Mouse (Mus musculus) thymus, adult 2 months (tissue): ENCODE measurements around the gene H2-Q1. TPM values are rescaled to one million over a fixed set of nuclear protein-coding genes. Genes with fewer than 3 reads are reported as not detected.
"Not testable (repeated sequence)": the region's sequence is repeated elsewhere in the genome, so short reads cannot be mapped to it uniquely, and the experiment has no call there.

Source experiments
- DNase-seq: peaks from one replicate; pipeline ENCODE4 v3.0.0; 2021
- H3K27ac ChIP-seq: fragments of 200-500 bp; 2 replicates; pipeline ENCODE4 v1.5.1; 2012; ENCODE audit warnings: low read length, control low read depth; ENCODE audit not compliant: control insufficient read depth, insufficient read depth
- H3K27me3 ChIP-seq: fragments of 200-500 bp; 2 replicates; pipeline ENCODE4 v1.6.1; 2012; ENCODE audit warnings: mild to moderate bottlenecking, low read length, moderate library complexity, mixed read lengths; ENCODE audit not compliant: control insufficient read depth, insufficient read depth
- H3K36me3 ChIP-seq: fragments of 200-500 bp; 2 replicates; pipeline ENCODE4 v1.6.1; 2012; ENCODE audit warnings: mild to moderate bottlenecking, low read length, moderate library complexity; ENCODE audit not compliant: control insufficient read depth, insufficient read depth
- H3K4me1 ChIP-seq: fragments of 200-500 bp; replicated peaks from 2 replicates; pipeline ENCODE4 v1.6.1; 2012; ENCODE audit warnings: low read length; ENCODE audit not compliant: control insufficient read depth, insufficient read depth
- H3K4me3 ChIP-seq: fragments of 200-500 bp; 2 replicates; pipeline ENCODE4 v1.5.1; 2012; ENCODE audit warnings: mild to moderate bottlenecking, low read length, control low read depth, moderate library complexity; ENCODE audit not compliant: control insufficient read depth, insufficient read depth
- CTCF ChIP-seq: fragments of 200-500 bp; IDR thresholded peaks from 2 replicates; pipeline ENCODE4 v1.5.1; 2012; ENCODE audit warnings: mild to moderate bottlenecking, control low read depth, low read length, moderate library complexity, borderline replicate concordance; ENCODE audit not compliant: control insufficient read depth, poor library complexity, insufficient read depth; ENCODE audit errors: extremely low read depth
- POLR2A ChIP-seq: fragments of 200-500 bp; IDR thresholded peaks from 2 replicates; pipeline ENCODE4 v1.6.1; 2012; ENCODE audit warnings: mild to moderate bottlenecking, low read length, control low read depth, moderate library complexity; ENCODE audit not compliant: control insufficient read depth, poor library complexity, insufficient read depth; ENCODE audit errors: extremely low read depth
- WGBS: fragments of 180-500 bp; shearing (Covaris S2); methylation state at CpG from one replicate; pipeline ENCODE4 v1.1.7; 2018; 5-methylcytosine and 5-hydroxymethylcytosine counted together
- polyA plus RNA-seq: library from polyadenylated mRNA; depleted of rRNA; stranded (reverse); fragments of >200 nt; gene quantifications from 2 replicates; pipeline ENCODE4 v1.2.3, GENCODE M21; 2012

H2-Q1 gene
- polyA plus RNA-seq, 1 experiment: 6.7 TPM

DNA sequence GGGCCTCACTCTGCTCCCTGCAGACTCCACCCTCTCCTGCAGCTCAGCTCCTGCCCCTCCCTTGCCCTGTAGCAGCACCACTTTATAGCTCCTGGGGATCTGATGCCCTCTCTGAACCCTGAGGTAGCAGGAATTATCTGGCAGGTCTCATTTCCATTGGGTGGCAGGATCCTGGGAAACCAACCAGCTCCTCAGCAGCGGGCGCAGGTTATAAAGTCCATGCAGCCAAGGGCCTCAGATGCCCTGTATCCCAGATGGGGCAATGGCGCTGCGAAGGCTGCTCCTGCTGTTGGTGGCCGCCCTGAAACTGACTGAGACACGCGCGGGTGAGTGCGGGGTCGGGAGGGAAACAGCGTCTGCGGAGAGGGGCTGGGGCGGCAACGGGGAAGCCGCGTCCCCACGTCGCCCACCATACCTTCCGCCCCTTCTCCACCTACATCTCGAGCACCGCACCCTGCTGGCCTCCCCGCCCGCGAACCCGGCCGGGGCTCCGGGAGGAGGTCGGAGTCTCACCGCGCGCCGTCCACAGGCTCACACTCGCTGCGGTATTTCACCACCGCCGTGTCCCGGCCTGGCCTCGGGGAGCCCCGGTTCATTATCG is 22.0 kb downstream of the H2-Q1 start, which contains the start of gene H2-Q2:
Gene H2-Q2 (plus strand): TSS at position 172 of the 601 bp plus-strand sequence.
- H3K27ac ChIP-seq: peak within 1 kb of the TSS; percentile 98
- TF ChIP-seq POLR2A (0 out of 2 replicates have a peak, but pooled peaks have one; percentile 11), CTCF (no peak)
- peak; percentile 71 for DNase-seq
- 2% methylated on average over 40 of the region's 40 CpGs for WGBS
- H3K4me3 ChIP-seq: peak within 1 kb of the TSS; percentile 65
- no peaks in the 10 kb centered on the region for H3K36me3 ChIP-seq
- H3K27me3 ChIP-seq: no peaks in the 10 kb centered on the region
- peaks cover 31% of the 10 kb centered on the region for H3K4me1 ChIP-seq

DNA sequence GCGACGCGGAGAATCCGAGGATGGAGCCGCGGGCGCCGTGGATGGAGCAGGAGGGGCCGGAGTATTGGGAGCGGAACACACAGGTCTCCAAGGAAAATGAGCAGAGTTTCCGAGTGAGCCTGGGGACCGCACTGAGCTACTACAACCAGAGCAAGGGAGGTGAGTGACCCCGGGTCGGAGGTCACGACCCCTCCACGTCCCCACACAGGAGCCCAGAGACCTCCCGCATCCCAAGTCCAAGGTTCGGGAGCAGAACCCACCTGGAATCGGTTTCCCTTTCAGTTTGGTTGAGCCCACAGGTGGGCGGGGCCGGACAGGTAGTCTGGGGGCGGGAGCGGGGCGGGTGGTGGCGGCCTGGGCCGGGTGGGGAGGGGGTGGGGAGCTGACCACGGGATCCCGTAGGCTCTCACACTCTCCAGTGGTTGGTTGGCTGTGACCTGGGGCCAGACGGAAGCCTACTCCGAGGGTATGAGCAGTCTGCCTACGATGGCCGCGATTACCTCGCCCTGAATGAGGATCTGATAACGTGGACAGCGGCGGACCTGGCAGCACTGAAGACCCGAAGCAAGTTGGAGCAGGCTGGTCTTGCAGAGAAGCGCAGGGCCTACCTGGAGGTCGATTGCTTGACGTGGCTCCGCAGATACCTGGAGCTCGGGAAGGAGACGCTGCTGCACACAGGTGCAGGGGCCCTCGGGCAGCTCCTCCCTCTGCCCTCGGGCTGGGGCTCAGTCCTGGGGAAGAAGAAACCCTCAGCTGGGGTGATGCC is 22.7 kb downstream of the H2-Q1 start:
- Histone ChIP-seq H3K27me3 (no peaks in the 10 kb centered on the region), H3K36me3 (no peaks in the 10 kb centered on the region), H3K4me3 (peak overlapping the region; percentile 65), H3K4me1 (peaks cover 27% of the 10 kb centered on the region), H3K27ac (no peak overlapping the region)
- 4% methylated on average over 46 of the region's 46 CpGs for WGBS
- TF ChIP-seq CTCF: no peak
- no peak for TF ChIP-seq POLR2A
- DNase-seq: peak; percentile 48

- DNase-seq, H3K36me3 ChIP-seq, H3K4me3 ChIP-seq, H3K27me3 ChIP-seq, H3K27ac ChIP-seq: not testable (repeated sequence)
- peaks cover 14% of the 10 kb centered on the region for H3K4me1 ChIP-seq
Observed at GRCm38 (mm10) chr17:35347659-35348058, 27.5 kb downstream of the H2-Q1 start.

DNA sequence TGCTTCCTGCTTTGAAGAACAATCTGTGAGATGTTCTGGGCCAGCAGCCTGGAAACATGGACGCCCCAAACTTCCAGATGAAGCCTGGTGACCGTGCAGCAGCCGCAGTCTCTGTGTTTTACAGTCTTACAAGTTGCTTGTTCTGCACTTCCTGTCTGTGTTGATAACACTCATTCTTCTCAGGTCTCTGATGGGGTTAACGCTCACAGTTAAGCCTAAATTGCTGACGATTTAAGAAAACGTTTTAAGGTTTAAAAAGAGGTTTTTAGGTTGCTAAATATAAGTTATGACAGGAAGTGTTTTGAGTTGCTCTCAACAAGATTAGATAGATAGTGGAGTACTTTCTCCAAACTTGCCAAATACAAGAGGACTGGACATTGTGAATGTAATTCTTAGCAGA is 33.1 kb downstream of the H2-Q1 start:
- H3K27me3 ChIP-seq, H3K4me3 ChIP-seq, DNase-seq, H3K36me3 ChIP-seq: not testable (repeated sequence)
- 5% methylated on average over 6 of the region's 6 CpGs for WGBS
- H3K27ac ChIP-seq: peak overlapping the region; percentile 96
- H3K4me1 ChIP-seq: peaks cover 26% of the 10 kb centered on the region

GRCm38 (mm10) chr17:35354071-35354470 is 33.9 kb downstream of the H2-Q1 start:
- 60% methylated on average over 2 of the region's 2 CpGs for WGBS
- TF ChIP-seq POLR2A (no peak), CTCF (no peak)
- DNase-seq: no peak

DNA sequence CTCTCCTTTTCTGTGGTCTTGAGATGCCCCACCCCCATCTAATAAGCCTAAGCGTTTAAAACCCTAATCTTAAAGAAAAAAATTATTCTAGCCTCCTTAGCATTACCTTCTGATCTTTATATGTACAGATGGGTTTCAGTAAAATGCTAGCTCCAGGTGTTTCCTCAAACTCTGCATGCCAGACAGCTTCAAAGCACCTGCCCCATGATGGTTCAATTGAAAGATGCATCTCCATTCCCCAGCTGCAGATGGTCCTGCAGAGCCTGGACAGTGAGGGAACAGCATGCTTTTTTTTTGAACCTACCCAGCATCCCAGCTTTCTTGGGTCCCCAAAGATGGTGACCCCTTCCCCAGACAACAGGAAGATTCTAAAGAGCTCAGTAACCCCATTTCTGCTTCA is 36.9 kb downstream of the H2-Q1 start:
- DNase-seq: peak; percentile 57
- no peak for TF ChIP-seq POLR2A
- Histone ChIP-seq H3K36me3 (no peaks in the 10 kb centered on the region), H3K27ac (peak overlapping the region; percentile 89), H3K27me3 (no peaks in the 10 kb centered on the region), H3K4me1 (peaks cover 38% of the 10 kb centered on the region), H3K4me3 (no peak overlapping the region)
- WGBS: 0% methylated on average over 1 of the region's 1 CpGs

More at GRCm38 (mm10) chr17:35354071-35354470, 33.9 kb downstream of the H2-Q1 start:
- peak overlapping the region; percentile 84 for H3K27ac ChIP-seq
- no peak overlapping the region for H3K4me3 ChIP-seq
- no peaks in the 10 kb centered on the region for H3K27me3 ChIP-seq
- peaks cover 34% of the 10 kb centered on the region for H3K4me1 ChIP-seq
- no peaks in the 10 kb centered on the region for H3K36me3 ChIP-seq
